Mouse (Mus musculus) MEL (cell line): ENCODE measurements around the gene Mgat1. TPM values are rescaled to one million over a fixed set of nuclear protein-coding genes. Genes with fewer than 3 reads are reported as not detected.

ENCODE experiments used
- DNase-seq: peaks from one replicate; pipeline ENCODE4 v3.0.0; 2011; ENCODE audit warnings: low read depth, low spot score
- H3K27ac ChIP-seq: 2 replicates; pipeline ENCODE4 v1.5.1; 2012; ENCODE audit warnings: low read depth, mild to moderate bottlenecking, control low read depth, low read length, moderate library complexity; ENCODE audit not compliant: control insufficient read depth
- H3K27me3 ChIP-seq, 2 experiments: fragments of 150-350 bp in 1 of 2; sonication (generic) in 1 of 2; 2 replicates each; pipeline ENCODE4 v1.6.1; 2012; ENCODE audit warnings: low read length in 2 of 2, mild to moderate bottlenecking in 2 of 2, improper control_type of control experiment in 1 of 2, moderate library complexity in 1 of 2; ENCODE audit not compliant: insufficient read depth in 2 of 2, control insufficient read depth in 1 of 2
- H3K36me3 ChIP-seq, 2 experiments: 2 replicates each; pipeline ENCODE4 v1.6.1; 2012 to 2014; ENCODE audit warnings: low read length in 2 of 2, improper control_type of control experiment in 1 of 2, inconsistent platforms in 1 of 2, mild to moderate bottlenecking in 1 of 2; ENCODE audit not compliant: insufficient read depth in 2 of 2, control insufficient read depth in 1 of 2
- H3K4me1 ChIP-seq, 2 experiments: fragments of 150-350 bp in 1 of 2; sonication (generic) in 1 of 2; 2 replicates each; pipeline ENCODE4 v1.6.1; 2012; ENCODE audit warnings: low read length in 2 of 2, improper control_type of control experiment in 1 of 2, mild to moderate bottlenecking in 1 of 2; ENCODE audit not compliant: insufficient read depth in 2 of 2, control insufficient read depth in 1 of 2
- H3K4me3 ChIP-seq, 2 experiments: fragments of 150-350 bp in 1 of 2; sonication (generic) in 1 of 2; 2 replicates each; pipeline ENCODE4 v1.5.1; 2012; ENCODE audit warnings: low read depth in 2 of 2, low read length in 2 of 2, mild to moderate bottlenecking in 2 of 2, moderate library complexity in 2 of 2, control low read depth in 1 of 2, improper control_type of control experiment in 1 of 2; ENCODE audit not compliant: control insufficient read depth in 1 of 2, insufficient read depth in 1 of 2
- H3K79me2 ChIP-seq: 2 replicates; pipeline ENCODE4 v1.6.1; 2012; ENCODE audit warnings: mild to moderate bottlenecking, low read length, moderate library complexity; ENCODE audit not compliant: control insufficient read depth, poor library complexity, insufficient read depth
- H3K9ac ChIP-seq: 2 replicates; pipeline ENCODE4 v1.6.1; 2012; ENCODE audit warnings: low read depth, mild to moderate bottlenecking, control low read depth, low read length, moderate library complexity; ENCODE audit not compliant: control insufficient read depth, poor library complexity, severe bottlenecking
- H3K9me3 ChIP-seq: fragments of 150-350 bp; sonication (generic); replicated peaks from 2 replicates; pipeline ENCODE4 v1.6.1; 2012; ENCODE audit warnings: mild to moderate bottlenecking, low read length, improper control_type of control experiment, moderate library complexity; ENCODE audit not compliant: insufficient read depth
- BHLHE40 ChIP-seq: IDR thresholded peaks from 2 replicates; pipeline ENCODE4 v1.6.1; 2012; ENCODE audit warnings: low read depth, mild to moderate bottlenecking, inconsistent platforms, low read length, improper control_type of control experiment, borderline replicate concordance
- CTCF ChIP-seq, 3 experiments: IDR thresholded peaks in 2 of 3; conservative IDR thresholded peaks in 1 of 3; 2 replicates each; pipeline ENCODE4 v1.5.1; 2011 to 2012; ENCODE audit warnings: low read length in 3 of 3, low read depth in 2 of 3, mild to moderate bottlenecking in 2 of 3, improper control_type of control experiment in 1 of 3, inconsistent platforms in 1 of 3, mixed read lengths in 1 of 3, moderate library complexity in 1 of 3; ENCODE audit not compliant: control insufficient read depth in 1 of 3, insufficient read depth in 1 of 3, poor library complexity in 1 of 3, severe bottlenecking in 1 of 3
- EP300 ChIP-seq, 2 experiments: IDR thresholded peaks; 2 replicates each; pipeline ENCODE4 v1.6.1; 2011; ENCODE audit warnings: improper control_type of control experiment in 2 of 2, low read length in 2 of 2, low read depth in 1 of 2, mild to moderate bottlenecking in 1 of 2
- ETS1 ChIP-seq: IDR thresholded peaks from 2 replicates; pipeline ENCODE4 v1.6.1; 2012; ENCODE audit warnings: low read depth, mild to moderate bottlenecking, inconsistent platforms, low read length, improper control_type of control experiment, moderate library complexity
- GABPA ChIP-seq: IDR thresholded peaks from 2 replicates; pipeline ENCODE4 v1.6.1; 2012; ENCODE audit warnings: low read depth, mild to moderate bottlenecking, inconsistent platforms, low read length, improper control_type of control experiment, moderate library complexity
- GATA1 ChIP-seq: IDR thresholded peaks from 2 replicates; pipeline ENCODE4 v1.6.1; 2011; ENCODE audit warnings: low read depth, low read length, improper control_type of control experiment
- HCFC1 ChIP-seq: IDR thresholded peaks from 2 replicates; pipeline ENCODE4 v1.6.1; 2012; ENCODE audit warnings: low read depth, mild to moderate bottlenecking, inconsistent platforms, low read length, improper control_type of control experiment, moderate library complexity
- KAT2A ChIP-seq: conservative IDR thresholded peaks from 2 replicates; pipeline ENCODE4 v1.6.1; 2012; ENCODE audit warnings: low read depth, low read length, improper control_type of control experiment, inconsistent platforms
- MAX ChIP-seq: IDR thresholded peaks from 2 replicates; pipeline ENCODE4 v1.6.1; 2011; ENCODE audit warnings: low read length, improper control_type of control experiment
- MEF2A ChIP-seq: IDR thresholded peaks from 2 replicates; pipeline ENCODE4 v1.6.1; 2014; ENCODE audit warnings: low read depth, mild to moderate bottlenecking, inconsistent platforms, low read length, improper control_type of control experiment; ENCODE audit not compliant: poor library complexity, insufficient replicate concordance, severe bottlenecking; ENCODE audit errors: extremely low read depth
- MYB ChIP-seq: IDR thresholded peaks from 2 replicates; pipeline ENCODE4 v1.6.1; 2011; ENCODE audit warnings: mild to moderate bottlenecking, low read depth, low read length, improper control_type of control experiment
- NRF1 ChIP-seq: IDR thresholded peaks from 2 replicates; pipeline ENCODE4 v1.6.1; 2014; ENCODE audit warnings: low read depth, mild to moderate bottlenecking, inconsistent platforms, low read length, improper control_type of control experiment, moderate library complexity; ENCODE audit not compliant: poor library complexity, insufficient read depth, severe bottlenecking
- POLR2AphosphoS2 ChIP-seq: IDR thresholded peaks from 2 replicates; pipeline ENCODE4 v1.6.1; 2011; ENCODE audit warnings: low read length, improper control_type of control experiment
- POLR2AphosphoS5 ChIP-seq: IDR thresholded peaks from 2 replicates; pipeline ENCODE4 v1.6.1; 2012; ENCODE audit warnings: low read depth, borderline replicate concordance, mild to moderate bottlenecking, inconsistent platforms, low read length, moderate library complexity, mixed read lengths
- RCOR1 ChIP-seq: IDR thresholded peaks from 2 replicates; pipeline ENCODE4 v1.6.1; 2012; ENCODE audit warnings: low read depth, mild to moderate bottlenecking, inconsistent platforms, low read length, improper control_type of control experiment
- SIN3A ChIP-seq: IDR thresholded peaks from 2 replicates; pipeline ENCODE4 v1.6.1; 2012; ENCODE audit warnings: low read length, improper control_type of control experiment, inconsistent platforms
- SMC3 ChIP-seq: IDR thresholded peaks from 2 replicates; pipeline ENCODE4 v1.6.1; 2011; ENCODE audit warnings: low read depth, low read length, improper control_type of control experiment
- TBP ChIP-seq: IDR thresholded peaks from 2 replicates; pipeline ENCODE4 v1.8.0; 2011; ENCODE audit warnings: low read depth, low read length, improper control_type of control experiment
- UBTF ChIP-seq: IDR thresholded peaks from 2 replicates; pipeline ENCODE4 v1.6.1; 2012; ENCODE audit warnings: low read depth, mild to moderate bottlenecking, inconsistent platforms, low read length, improper control_type of control experiment, moderate library complexity, borderline replicate concordance; ENCODE audit not compliant: insufficient read depth
- ZC3H11A ChIP-seq: IDR thresholded peaks from 2 replicates; pipeline ENCODE4 v1.6.1; 2012; ENCODE audit warnings: low read depth, mild to moderate bottlenecking, inconsistent platforms, low read length, improper control_type of control experiment
- ZMIZ1 ChIP-seq: IDR thresholded peaks from 2 replicates; pipeline ENCODE4 v1.6.1; 2012; ENCODE audit warnings: low read depth, mild to moderate bottlenecking, inconsistent platforms, low read length, improper control_type of control experiment, moderate library complexity
- polyA plus RNA-seq, 2 experiments: library from polyadenylated mRNA; stranded (reverse) in 1 of 2; unstranded in 1 of 2; fragments of >175 nt in 1 of 2; fragments of >200 nt in 1 of 2; gene quantifications; 2 replicates each; pipeline versions ENCODE4 v1.2.1 to v1.2.4; 2012; ENCODE audit warnings: low replicate concordance in 2 of 2, low read depth in 1 of 2; ENCODE audit not compliant: insufficient read length in 2 of 2, insufficient read depth in 1 of 2, missing spikeins in 1 of 2
- total RNA-seq: library from RNA; depleted of rRNA; stranded (reverse); fragments of 300-350 nt; gene quantifications from 2 replicates; pipeline ENCODE4 v1.2.3, GENCODE M21; 2012

Mgat1 gene
- total and polyA plus RNA-seq, 3 experiments: 41.1 to 44.3 TPM; not detected in 1

DNA sequence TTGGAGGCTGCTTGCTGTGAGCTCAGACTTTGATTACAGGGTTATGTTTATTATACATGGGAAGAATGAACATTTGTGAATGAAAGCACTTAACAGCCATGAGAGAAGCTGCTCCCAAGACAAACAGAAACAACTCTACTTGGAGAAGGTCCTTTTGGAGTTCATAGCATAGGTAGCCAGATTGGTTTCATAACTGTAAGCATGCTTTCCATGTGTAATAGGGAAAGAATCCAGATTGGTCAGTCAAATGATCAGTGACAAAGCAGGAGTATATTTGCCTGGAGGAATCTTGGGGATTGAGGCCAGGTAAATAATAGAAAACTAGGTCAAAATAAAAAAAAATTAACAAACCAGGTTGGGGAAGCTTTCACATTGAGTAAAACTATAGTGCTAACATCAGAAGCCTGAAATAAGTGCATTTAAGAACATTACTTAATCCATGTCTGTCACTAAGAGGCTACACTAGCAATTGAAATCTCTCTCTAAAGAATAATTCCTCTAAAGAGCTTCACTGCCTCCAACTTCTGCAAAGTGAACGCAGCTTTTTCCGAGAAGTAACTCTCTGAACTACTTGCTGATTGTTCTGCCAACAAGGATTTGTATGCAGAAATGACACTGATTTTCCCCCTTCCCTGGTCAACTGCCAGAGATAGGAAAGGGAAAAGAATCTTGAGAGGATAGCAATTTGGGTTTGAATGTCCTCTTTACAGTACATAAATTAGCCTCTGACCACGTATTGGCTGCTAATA lies 8.4 kb upstream of the Mgat1 start (continued):
- no peak for TF ChIP-seq RCOR1

DNA sequence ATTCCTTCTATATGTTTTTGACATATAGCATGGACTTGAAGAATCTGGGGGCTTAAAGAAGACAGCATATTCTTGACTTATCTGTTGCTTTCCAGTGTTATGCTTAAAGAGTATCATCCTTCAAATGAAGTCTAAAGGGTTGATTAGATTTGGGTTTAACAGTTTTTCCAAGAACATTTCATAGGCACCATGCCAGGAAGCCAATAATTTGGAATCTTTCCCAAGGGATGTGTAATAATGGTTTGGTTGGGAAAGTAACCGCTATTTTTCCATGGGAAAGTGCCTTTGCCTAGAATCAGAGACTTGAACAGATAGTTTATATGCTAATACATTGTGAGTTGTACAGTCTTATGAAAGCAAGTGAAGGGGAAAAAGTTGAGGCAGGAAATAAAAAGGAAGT lies 7.1 kb upstream of the Mgat1 start:
- DNase-seq: no peak
- Histone ChIP-seq H3K79me2 (no peaks in the 10 kb centered on the region), H3K27me3 (no peaks in the 10 kb centered on the region), H3K36me3 (peaks cover 0 to 21% of the 10 kb centered on the region in 2 experiments; a peak in 2 of 4 replicates), H3K27ac (no peak overlapping the region), H3K9ac (no peak overlapping the region), H3K4me1 (peaks cover 13 to 21% of the 10 kb centered on the region in 2 experiments), H3K9me3 (no peaks in the 10 kb centered on the region), H3K4me3 (no peak overlapping the region)
- TF ChIP-seq MEF2A (no peak), ETS1 (no peak), GATA1 (no peak), KAT2A (no peak), POLR2AphosphoS2 (no peak), GABPA (no peak), UBTF (no peak), ZMIZ1 (no peak), HCFC1 (no peak), SIN3A (no peak), MYB (no peak), ZC3H11A (no peak), EP300 (IDR thresholded peaks at IDR 0.05; ENCODE audit: low read depth in 1 of 2, low read length in 2 of 2) (no peak), CTCF (IDR thresholded peaks at IDR 0.05 in 2 of 3, conservative IDR thresholded peaks at IDR 0.05 in 1 of 3; ENCODE audit: control insufficient read depth in 1 of 3, insufficient read depth in 1 of 3, low read depth in 2 of 3, low read length in 3 of 3, poor library complexity in 1 of 3, severe bottlenecking in 1 of 3) (no peak), MAX (no peak)

DNA sequence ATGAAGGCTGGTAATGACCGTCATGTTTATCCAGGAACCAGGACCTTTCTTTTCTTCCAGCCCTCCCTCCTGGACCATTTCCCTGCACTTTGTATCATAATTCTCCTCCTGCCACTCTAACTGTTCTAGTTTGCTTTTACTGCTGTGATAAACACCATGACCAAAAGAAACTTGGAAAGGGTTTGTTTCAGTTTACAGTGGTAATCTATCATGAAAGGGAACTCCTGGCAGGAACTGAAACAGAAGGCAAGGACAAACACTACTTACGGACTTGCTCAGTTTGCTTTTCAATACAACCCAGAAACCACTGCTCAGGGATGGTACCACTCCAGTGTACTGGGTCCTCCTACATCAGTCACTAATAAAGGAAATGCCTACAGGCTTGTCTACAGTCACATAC lies 6.5 kb upstream of the Mgat1 start:
- TF ChIP-seq KAT2A (no peak), NRF1 (no peak), UBTF (no peak), BHLHE40 (no peak), TBP (no peak), POLR2AphosphoS5 (no peak), SMC3 (no peak)
- Histone ChIP-seq H3K4me3 (no peak overlapping the region), H3K27ac (no peak overlapping the region), H3K4me1 (peaks cover 17 to 24% of the 10 kb centered on the region in 2 experiments), H3K27me3 (no peaks in the 10 kb centered on the region), H3K79me2 (no peaks in the 10 kb centered on the region), H3K9me3 (no peaks in the 10 kb centered on the region), H3K36me3 (peaks cover 0 to 27% of the 10 kb centered on the region in 2 experiments; a peak in 2 of 4 replicates), H3K9ac (no peak overlapping the region)
- DNase-seq: no peak
